Mouse (Mus musculus) lung, postnatal 10 days (tissue): Measurements from ENCODE around the gene Uck1.

ENCODE experiments used
- DNase-seq: peaks from one replicate; pipeline ENCODE4 v3.0.0; 2021

The Uck1 gene

GRCm38 (mm10) chr2:32218541-32219334 lies 41.2 kb downstream of the Uck1 start:
- DNase-seq, result no peak

GRCm38 (mm10) chr2:32218113-32218512 lies 41.8 kb downstream of the Uck1 start:
- DNase-seq, result no peak

- DNase-seq, result no peak
Observed at GRCm38 (mm10) chr2:32217656-32218055, 42.3 kb downstream of the Uck1 start.

- DNase-seq, result no peak
Observed at GRCm38 (mm10) chr2:32216506-32216905, 43.5 kb downstream of the Uck1 start.

GRCm38 (mm10) chr2:32215576-32215975 lies 44.4 kb downstream of the Uck1 start:
- no peak for DNase-seq

- DNase-seq, result peak; percentile 36
Observed at GRCm38 (mm10) chr2:32213000-32213399, 47.0 kb downstream of the Uck1 start.

- DNase-seq, result no peak
Observed at GRCm38 (mm10) chr2:32211689-32212088, 48.3 kb downstream of the Uck1 start.

GRCm38 (mm10) chr2:32207682-32208081 lies 52.3 kb downstream of the Uck1 start:
- no peak for DNase-seq
